ENCODE assay signal across 9 mouse cellular contexts in the genomic region with DNA sequence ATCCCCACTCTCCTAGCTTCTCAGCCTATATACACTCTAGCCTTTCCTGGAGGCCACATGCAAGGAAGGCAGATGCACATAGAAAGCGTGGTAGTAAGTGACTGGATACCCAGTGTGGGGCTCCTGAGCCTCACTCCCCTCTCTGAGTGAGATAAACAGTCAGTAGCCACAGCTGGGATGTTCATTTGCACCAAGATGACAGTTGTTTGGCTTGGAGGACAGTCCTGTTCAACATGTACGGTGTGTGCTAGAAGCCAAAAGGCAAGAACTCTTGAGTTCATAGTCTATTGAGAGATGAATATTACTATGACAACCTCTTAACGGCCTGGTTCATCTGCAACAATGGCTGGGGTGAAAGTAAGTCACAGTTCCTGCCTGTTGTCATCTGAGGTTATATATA. TPM values are rescaled to one million over a fixed set of nuclear protein-coding genes. Genes with fewer than 3 reads are reported as not detected.
DNase-seq lines count a peak whose midpoint lies in the region; ATAC-seq and TF ChIP-seq lines count a peak whose summit lies in the region.
"Had no signal": no experiment of that assay in that cellular context is flagged by ENCODE, and none has a peak within 500 bp of the region (broad histone marks: within the 10 kb centered on the region; RNA-seq: fewer than 3 reads in every experiment).

No protein-coding gene starts in this region.

- H3K36me3 ChIP-seq in lung, embryonic 14.5 days (ENCODE audit: insufficient read depth) = no peaks in the 10 kb centered on the region
- H3K36me3 ChIP-seq in hindbrain, embryonic 10.5 days = no peaks in the 10 kb centered on the region
- H3K36me3 ChIP-seq in stomach, embryonic 15.5 days = no peaks in the 10 kb centered on the region

- peak; percentile 82 for DNase-seq in lung, embryonic 14.5 days
- no peak for DNase-seq in lung, postnatal 14 days
- no peak for DNase-seq in hindbrain, embryonic 10.5 days (ENCODE audit: low spot score)
- DNase-seq in lung, postnatal 10 days = peak; percentile 72
- no peak for DNase-seq in layer of hippocampus, adult 9-11 months
- DNase-seq in gastrocnemius, postnatal 10 days = no peak

- H3K27ac ChIP-seq in lung, embryonic 14.5 days (ENCODE audit: low read depth) = no peak overlapping the region
- H3K27ac ChIP-seq in hindbrain, embryonic 10.5 days = no peak overlapping the region
- no peak overlapping the region for H3K27ac ChIP-seq in stomach, embryonic 15.5 days

- H3K9ac ChIP-seq in lung, embryonic 14.5 days = no peak overlapping the region
- H3K9ac ChIP-seq in stomach, embryonic 15.5 days = no peak overlapping the region

- no peak for TF ChIP-seq CTCF in lung, embryonic 14.5 days (IDR thresholded peaks at IDR 0.05; ENCODE audit: low read depth)

- no peaks in the 10 kb centered on the region for H3K27me3 ChIP-seq in lung, embryonic 14.5 days (ENCODE audit: insufficient read depth, low read length)
- no peaks in the 10 kb centered on the region for H3K27me3 ChIP-seq in hindbrain, embryonic 10.5 days (ENCODE audit: insufficient read depth, poor library complexity, severe bottlenecking)
- H3K27me3 ChIP-seq in stomach, embryonic 15.5 days (replicated peaks) = no peaks in the 10 kb centered on the region

- 25% methylated on average over 3 of the region's 3 CpGs for WGBS in lung, embryonic 14.5 days
- WGBS in hindbrain, embryonic 10.5 days = 75% methylated on average over 3 of the region's 3 CpGs
- WGBS in stomach, embryonic 15.5 days = 40% methylated on average over 3 of the region's 3 CpGs

- H3K4me1 ChIP-seq in lung, embryonic 14.5 days (ENCODE audit: insufficient read depth) = peaks cover 14% of the 10 kb centered on the region; the same call in 1 of the 2 replicates
- peaks cover 37% of the 10 kb centered on the region for H3K4me1 ChIP-seq in hindbrain, embryonic 10.5 days (replicated peaks)
- peaks cover 10% of the 10 kb centered on the region for H3K4me1 ChIP-seq in stomach, embryonic 15.5 days

- H3K9me3 ChIP-seq in lung, embryonic 14.5 days (ENCODE audit: low read depth, low read length) = no peaks in the 10 kb centered on the region
- no peaks in the 10 kb centered on the region for H3K9me3 ChIP-seq in hindbrain, embryonic 10.5 days
- no peaks in the 10 kb centered on the region for H3K9me3 ChIP-seq in stomach, embryonic 15.5 days

- H3K4me3 ChIP-seq in lung, embryonic 14.5 days (ENCODE audit: low read depth, low read length) = peak overlapping the region; percentile 79; the same call in 1 of the 2 replicates
- H3K4me3 ChIP-seq in hindbrain, embryonic 10.5 days = peak overlapping the region; percentile 90; the same call in 1 of the 2 replicates
- no peak overlapping the region for H3K4me3 ChIP-seq in stomach, embryonic 15.5 days (replicated peaks)
- H3K4me3 ChIP-seq: erythroblast, embryonic 14.5 days had no signal

- no peak for ATAC-seq in lung, embryonic 14.5 days (ENCODE audit: insufficient read depth)
- no peak for ATAC-seq in stomach, embryonic 15.5 days (ENCODE audit: insufficient read depth, low FRiP score, low read depth)
- ATAC-seq in megakaryocyte progenitor cell, adult 5-6 weeks (replicated peaks; ENCODE audit: poor library complexity) = no peak

- peak overlapping the region; percentile 96 for H3K4me2 ChIP-seq in lung, embryonic 14.5 days
- H3K4me2 ChIP-seq in stomach, embryonic 15.5 days = peak overlapping the region; percentile 90

RNA-seq across cellular contexts. Expression of a gene that starts 2.0 kb away (rescaled TPM):
- 184 and 186 TPM in 2 replicates for polyA plus RNA-seq in lung, embryonic 14.5 days (2014; fragmentation: Nextera tagmentation; extraction: Ambion mirVana)
- 237 and 263 TPM in 2 replicates for polyA plus RNA-seq in hindbrain, embryonic 10.5 days (2016; fragmentation: Nextera tagmentation; extraction: Ambion mirVana)
- polyA plus RNA-seq in stomach, embryonic 15.5 days (2015; fragmentation: Nextera tagmentation; extraction: Ambion mirVana) = 141 and 160 TPM in 2 replicates
- 100 to 1,000 TPM; 161 to 185 TPM for total RNA-seq in gastrocnemius, postnatal 10 days (2021)
- total RNA-seq in megakaryocyte progenitor cell, adult 5-6 weeks (2015) = 63.7 and 70.3 TPM in 2 replicates
- 63.4 and 69.0 TPM in 2 replicates for total RNA-seq in megakaryocyte progenitor cell, adult 5-6 weeks (2017)

RNA-seq across cellular contexts. Expression of a gene that starts 46.4 kb away (rescaled TPM):
- polyA plus RNA-seq in lung, embryonic 14.5 days (2014; fragmentation: Nextera tagmentation; extraction: Ambion mirVana) = 1.8 and 2.0 TPM in 2 replicates
- polyA plus RNA-seq in hindbrain, embryonic 10.5 days (2016; fragmentation: Nextera tagmentation; extraction: Ambion mirVana) = 0.47 and 0.86 TPM in 2 replicates
- 1.8 and 3.0 TPM in 2 replicates for polyA plus RNA-seq in stomach, embryonic 15.5 days (2015; fragmentation: Nextera tagmentation; extraction: Ambion mirVana)
- under 1 TPM in 1 of 2 experiments, not detected in 1; 0.07 TPM for total RNA-seq in gastrocnemius, postnatal 10 days (2021)
- not detected in 2 replicates for total RNA-seq in megakaryocyte progenitor cell, adult 5-6 weeks (2015)
- not detected in 2 replicates for total RNA-seq in megakaryocyte progenitor cell, adult 5-6 weeks (2017)

Comparison
In these comparisons a context has a peak if more than half of its experiments do, and no peak if none do; other contexts are left out.
1. DNase-seq: peak in lung, embryonic 14.5 days (single experiment) and lung, postnatal 10 days (single experiment); none in lung, postnatal 14 days (single experiment), hindbrain, embryonic 10.5 days (single experiment), layer of hippocampus, adult 9-11 months (single experiment) and gastrocnemius, postnatal 10 days (single experiment).